In genomic region chr2:150741405-150741804, GRCm38 (mm10) we compare ENCODE assay signal across 10 mouse cellular contexts. TPM values are rescaled to one million over a fixed set of nuclear protein-coding genes. Genes with fewer than 3 reads are reported as not detected.
DNase-seq lines count a peak whose midpoint lies in the region; ATAC-seq and TF ChIP-seq lines count a peak whose summit lies in the region.
"Had no signal": no experiment of that assay in that cellular context is flagged by ENCODE, and none has a peak within 500 bp of the region (broad histone marks: within the 10 kb centered on the region; RNA-seq: fewer than 3 reads in every experiment).

No protein-coding gene starts in this region.

- ATAC-seq in Patski = no peak
- ATAC-seq: liver, embryonic 12.5 days had no signal

- DNase-seq in gastrocnemius, adult 2 months = no peak
- no peak for DNase-seq in gastrocnemius, postnatal 4 days (ENCODE audit: low spot score in 2 of 2)
- DNase-seq in 416B (ENCODE audit: low read depth) (peak; percentile 64), Patski (ENCODE audit: low read depth, low spot score) (no peak)
- DNase-seq in induced T-regulatory cell, adult 2 months (ENCODE audit: low read depth) = peak; percentile 47
- DNase-seq in spleen, postnatal 4 days (ENCODE audit: low spot score in 2 of 2) = no peak
- no peak for DNase-seq in layer of hippocampus, postnatal 25 days (ENCODE audit: extremely low spot score in 1 of 2, low spot score in 1 of 2)
- no peak for DNase-seq in lung, adult 2 months

- peak; percentile 1; the same call in 1 of the 2 replicates for TF ChIP-seq CTCF in gastrocnemius, adult 2 months (IDR thresholded peaks at IDR 0.05)
- peak; percentile 52 for TF ChIP-seq CTCF in Patski (IDR thresholded peaks at IDR 0.05)
- TF ChIP-seq CTCF in lung, adult 2 months (IDR thresholded peaks at IDR 0.05; ENCODE audit: insufficient read depth, low read length) = no peak

- peaks cover 32% of the 10 kb centered on the region for H3K27me3 ChIP-seq in Patski

- WGBS in lung, adult 2 months = 49% methylated on average over 4 of the region's 4 CpGs

- H3K27ac ChIP-seq in gastrocnemius, adult 2 months = no peak overlapping the region
- H3K27ac ChIP-seq: embryonic facial prominence, embryonic 13.5 days; liver, embryonic 12.5 days had no signal

- POLR2A ChIA-PET in Patski (lab: Charles Lee) = no interaction called here

- no peak for TF ChIP-seq POLR2A in lung, adult 2 months (IDR thresholded peaks at IDR 0.05; ENCODE audit: borderline replicate concordance, extremely low read depth, low read depth, low read length)

- no peaks in the 10 kb centered on the region for H3K4me1 ChIP-seq in lung, adult 2 months (ENCODE audit: control insufficient read depth, insufficient read depth, low read length)
- H3K4me1 ChIP-seq: embryonic facial prominence, embryonic 13.5 days; liver, embryonic 12.5 days had no signal

- H3K4me3 ChIP-seq in gastrocnemius, adult 2 months = no peak overlapping the region
- H3K4me3 ChIP-seq in lung, adult 2 months (replicated peaks; ENCODE audit: extremely low read depth, low read depth, low read length) = no peak overlapping the region
- H3K4me3 ChIP-seq: embryonic facial prominence, embryonic 13.5 days; liver, embryonic 12.5 days had no signal

- in situ Hi-C loops in Patski (cut with MboI; ENCODE audit: low pct_unique_long_range_greater_than_20kb) = loop anchor here (10.0 kb wide), 1 partner anchor 67 kb away; no protein-coding TSS in a partner anchor

- intact Hi-C loops in gastrocnemius, adult 2 months (cut with DNase I) = no loop called here

- CTCF ChIA-PET in Patski (lab: Charles Lee) = no interaction called here

RNA-seq across cellular contexts. Expression of gene Entpd6, which starts 7.4 kb away (rescaled TPM):
- 1 to 10 TPM; 7.4 to 8.3 TPM for total RNA-seq in gastrocnemius, adult 2 months (2021)
- total RNA-seq in gastrocnemius, postnatal 4 days (2021) = 10 to 100 TPM in 1 of 2 experiments, 1 to 10 TPM in 1; 9.9 to 10.0 TPM
- 8.9 TPM for polyA plus RNA-seq in Patski (2021)
- 10 to 100 TPM; 65.9 to 70.6 TPM for total RNA-seq in layer of hippocampus, postnatal 25 days (2021)
- 13.7 and 14.7 TPM in 2 replicates for polyA plus RNA-seq in lung, adult 2 months (2012; rRNA removed)

RNA-seq across cellular contexts. Expression of gene Pygb, which starts 45.1 kb away (rescaled TPM):
- total RNA-seq in gastrocnemius, adult 2 months (2021) = 1 to 10 TPM; 4.9 to 5.5 TPM
- 10 to 100 TPM; 32.0 to 34.0 TPM for total RNA-seq in gastrocnemius, postnatal 4 days (2021)
- polyA plus RNA-seq in Patski (2021) = 66.6 TPM
- total RNA-seq in layer of hippocampus, postnatal 25 days (2021) = 100 to 1,000 TPM; 172 to 203 TPM
- polyA plus RNA-seq in lung, adult 2 months (2012; rRNA removed) = 52.1 and 56.4 TPM in 2 replicates

RNA-seq across cellular contexts. Expression of gene Vsx1, which starts 52.2 kb away (rescaled TPM):
- not detected for total RNA-seq in gastrocnemius, adult 2 months (2021)
- total RNA-seq in gastrocnemius, postnatal 4 days (2021) = not detected
- not detected for polyA plus RNA-seq in Patski (2021)
- under 1 TPM in 1 of 2 experiments, not detected in 1; 0.07 TPM for total RNA-seq in layer of hippocampus, postnatal 25 days (2021)
- polyA plus RNA-seq in lung, adult 2 months (2012; rRNA removed) = not detected in 2 replicates
- polyA plus RNA-seq: embryonic facial prominence, embryonic 13.5 days; liver, embryonic 12.5 days had no signal

Comparison
In these comparisons a context has a peak if more than half of its experiments do, and no peak if none do; other contexts are left out.
1. RNA of gene Pygb, which starts 45.1 kb away (total RNA-seq): 172 to 203 TPM in layer of hippocampus, postnatal 25 days and 32.0 to 34.0 TPM in gastrocnemius, postnatal 4 days; 4.9 to 5.5 TPM in gastrocnemius, adult 2 months; every median in the first group is over 4 times any median in the second.
2. DNase-seq: peak in 416B (single experiment) and induced T-regulatory cell, adult 2 months (single experiment); none in gastrocnemius, adult 2 months (single experiment), gastrocnemius, postnatal 4 days (0 of 2), Patski (single experiment), spleen, postnatal 4 days (0 of 2), layer of hippocampus, postnatal 25 days (0 of 2) and lung, adult 2 months (single experiment).
3. RNA of gene Entpd6, which starts 7.4 kb away (total RNA-seq): 65.9 to 70.6 TPM in layer of hippocampus, postnatal 25 days; 9.9 to 10.0 TPM in gastrocnemius, postnatal 4 days and 7.4 to 8.3 TPM in gastrocnemius, adult 2 months; every median in the first group is over 4 times any median in the second.